Mouse (Mus musculus): ENCODE results near the gene Prdm1. TPM values are rescaled to one million over a fixed set of nuclear protein-coding genes. Genes with fewer than 3 reads are reported as not detected.

The Prdm1 gene
- polyA plus RNA-seq, 1 experiment from 2014 or later, result 7.1 TPM

DNA sequence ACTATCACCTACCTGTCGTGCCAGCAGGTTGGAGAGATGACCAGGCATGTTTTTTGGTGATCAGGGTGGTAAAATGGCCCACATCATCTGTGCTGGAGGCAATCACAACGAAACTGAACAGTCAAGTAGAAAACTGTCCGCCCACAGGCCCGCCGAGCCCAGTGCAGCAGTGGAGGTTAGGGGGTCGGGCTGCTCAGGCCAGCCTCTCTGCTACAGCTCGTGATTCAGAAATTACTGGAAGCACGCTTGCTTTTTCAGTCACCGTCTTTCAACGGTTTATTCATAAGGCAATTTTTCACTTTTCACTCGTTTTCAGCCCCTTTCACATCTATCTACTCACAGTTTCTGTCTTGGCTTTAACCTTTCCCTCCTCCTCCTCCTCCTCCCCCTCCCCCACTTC, 96.1 kb downstream of the Prdm1 start:
- 69% methylated on average over 11 of the region's 11 CpGs for WGBS
- no peaks in the 10 kb centered on the region for H3K4me1 ChIP-seq
- ATAC-seq (ENCODE audit: insufficient number of reproducible peaks, low FRiP score, low TSS enrichment, low read depth), result no peak

DNA sequence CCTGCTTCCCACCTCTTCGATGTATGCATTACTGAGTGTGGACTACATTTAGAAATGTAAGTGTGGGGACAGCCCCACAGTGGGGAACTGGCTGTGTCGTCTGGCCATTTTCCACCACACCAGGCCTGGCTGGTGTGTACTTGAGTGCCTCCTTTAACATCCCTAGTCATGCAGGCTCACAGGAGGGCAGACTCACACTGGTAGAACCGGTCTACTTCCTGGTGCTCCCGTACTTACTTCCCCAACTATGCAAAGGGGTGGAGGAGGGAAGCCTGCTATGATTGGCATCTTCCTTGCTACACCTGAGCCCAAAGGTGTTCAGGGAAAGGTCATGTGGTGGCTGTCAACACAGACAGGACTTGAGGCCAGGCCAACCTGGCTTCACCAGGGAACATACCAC, 96.6 kb downstream of the Prdm1 start:
- Histone ChIP-seq H3K27ac (no peak overlapping the region), H3K36me3 (no peaks in the 10 kb centered on the region), H3K9ac (no peak overlapping the region), H3K9me3 (no peaks in the 10 kb centered on the region), H3K4me1 (no peaks in the 10 kb centered on the region), H3K4me3 (no peak overlapping the region), H3K27me3 (no peaks in the 10 kb centered on the region), H3K4me2 (no peak overlapping the region)
- no peak for ATAC-seq (ENCODE audit: insufficient number of reproducible peaks, low FRiP score, low TSS enrichment, low read depth)
- 81% methylated on average over 4 of the region's 4 CpGs for WGBS

More for the DNA sequence above, 96.1 kb downstream of the Prdm1 start:
- Histone ChIP-seq H3K27ac (no peak overlapping the region), H3K9me3 (no peaks in the 10 kb centered on the region), H3K4me3 (no peak overlapping the region), H3K27me3 (no peaks in the 10 kb centered on the region), H3K36me3 (no peaks in the 10 kb centered on the region), H3K9ac (no peak overlapping the region), H3K4me2 (no peak overlapping the region)

DNA sequence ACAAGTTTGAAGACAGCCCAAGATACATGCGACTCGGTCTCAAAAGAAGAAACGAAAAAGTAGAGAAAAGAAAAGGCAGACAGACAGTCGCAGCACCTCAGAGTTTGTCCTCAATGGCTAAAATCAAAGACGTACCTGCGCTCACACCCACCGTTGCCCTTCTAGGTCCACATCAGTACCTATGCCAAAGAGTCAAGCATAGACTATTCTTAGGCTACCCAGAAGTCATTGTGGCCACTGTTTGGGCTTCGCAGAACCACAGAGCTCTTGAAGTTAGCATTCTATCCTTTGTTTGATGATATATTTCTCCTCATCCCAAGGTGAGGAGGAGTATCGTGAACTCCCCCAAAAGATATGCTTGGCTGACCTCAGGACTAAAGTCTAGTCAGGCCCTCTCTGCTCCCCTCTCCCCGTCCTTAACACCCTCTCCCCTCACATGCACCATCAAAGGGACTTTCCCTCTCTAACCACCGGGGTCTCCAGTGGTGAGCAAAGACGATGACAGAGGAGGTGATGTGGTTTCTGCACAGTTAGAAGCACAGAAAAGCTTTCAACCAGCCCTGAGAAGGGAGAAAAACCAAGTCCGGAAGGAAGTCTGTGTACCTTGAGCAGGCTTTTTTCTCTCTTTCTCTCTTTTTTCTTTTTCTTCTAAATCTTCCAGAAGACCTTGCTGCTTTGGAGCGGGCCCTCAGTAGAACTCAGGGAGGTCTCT, 99.0 kb downstream of the Prdm1 start:
- H3K9ac ChIP-seq, result no peak overlapping the region
- H3K27me3 ChIP-seq, result no peaks in the 10 kb centered on the region
- no peak for ATAC-seq (ENCODE audit: insufficient number of reproducible peaks, low FRiP score, low TSS enrichment, low read depth)
- H3K27ac ChIP-seq, result no peak overlapping the region
- H3K36me3 ChIP-seq, result no peaks in the 10 kb centered on the region
- no peak overlapping the region for H3K4me2 ChIP-seq
- no peak overlapping the region for H3K4me3 ChIP-seq
- no peaks in the 10 kb centered on the region for H3K9me3 ChIP-seq
- no peaks in the 10 kb centered on the region for H3K4me1 ChIP-seq
- 89% methylated on average over 14 of the region's 14 CpGs for WGBS

DNA sequence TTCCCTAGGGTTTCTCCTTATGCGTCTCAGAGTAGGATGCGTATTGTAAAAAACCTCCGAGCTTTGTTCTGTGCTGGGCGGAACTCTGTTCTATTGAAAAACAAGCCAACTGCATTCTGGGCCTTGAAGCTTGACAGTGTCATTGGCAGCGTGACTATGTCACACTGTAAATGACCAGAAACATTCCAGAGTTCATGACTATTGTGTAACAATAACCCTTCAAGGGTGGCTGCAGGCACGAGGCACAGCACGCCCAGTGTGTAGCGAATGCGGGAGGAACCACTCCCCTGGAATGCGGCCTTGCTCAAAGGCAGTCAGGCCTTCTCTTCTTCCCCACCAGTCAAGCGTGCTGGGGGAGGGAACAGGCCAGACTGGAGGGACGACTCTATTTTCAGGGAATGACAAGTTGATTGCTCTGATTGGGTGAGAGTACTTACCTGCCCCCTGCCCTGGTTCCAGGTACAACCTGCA, 100.4 kb downstream of the Prdm1 start:
- no peaks in the 10 kb centered on the region for H3K36me3 ChIP-seq
- H3K27ac ChIP-seq, result no peak overlapping the region
- H3K9ac ChIP-seq, result no peak overlapping the region
- ATAC-seq (ENCODE audit: insufficient number of reproducible peaks, low FRiP score, low TSS enrichment, low read depth), result peak; percentile 64; the same call in 1 of the 2 replicates
- H3K9me3 ChIP-seq, result no peaks in the 10 kb centered on the region
- no peaks in the 10 kb centered on the region for H3K4me1 ChIP-seq
- no peak overlapping the region for H3K4me3 ChIP-seq
- no peaks in the 10 kb centered on the region for H3K27me3 ChIP-seq
- no peak overlapping the region for H3K4me2 ChIP-seq
- 61% methylated on average over 12 of the region's 12 CpGs for WGBS

DNA sequence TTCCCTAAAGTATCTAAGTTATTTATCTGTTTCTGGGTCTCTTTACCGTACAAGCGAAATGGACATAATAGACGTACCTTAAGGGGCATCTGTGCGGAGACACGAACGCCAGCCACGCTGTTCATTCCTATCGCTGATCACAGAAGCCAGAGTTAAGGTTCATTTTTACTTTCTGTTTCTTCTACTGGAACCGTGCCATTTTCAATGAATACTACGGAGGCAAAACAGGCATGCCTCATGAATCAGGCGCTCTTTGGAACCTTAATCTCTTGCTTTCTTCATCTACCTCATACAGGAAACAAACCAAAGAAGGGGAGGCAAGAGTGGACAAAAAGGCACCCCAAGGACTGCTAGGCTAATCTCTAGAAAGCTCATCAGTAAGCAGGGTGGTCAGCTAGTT, 100.9 kb downstream of the Prdm1 start:
- no peaks in the 10 kb centered on the region for H3K9me3 ChIP-seq
- H3K36me3 ChIP-seq, result no peaks in the 10 kb centered on the region
- no peaks in the 10 kb centered on the region for H3K27me3 ChIP-seq
- no peak overlapping the region for H3K27ac ChIP-seq
- no peak overlapping the region for H3K4me2 ChIP-seq
- H3K4me1 ChIP-seq, result no peaks in the 10 kb centered on the region
- no peak overlapping the region for H3K4me3 ChIP-seq
- WGBS, result 80% methylated on average over 11 of the region's 11 CpGs
- no peak overlapping the region for H3K9ac ChIP-seq
- ATAC-seq (ENCODE audit: insufficient number of reproducible peaks, low FRiP score, low TSS enrichment, low read depth), result no peak

GRCm38 (mm10) chr10:44425013-44425412, 103.3 kb downstream of the Prdm1 start:
- H3K27ac ChIP-seq, result no peak overlapping the region
- H3K36me3 ChIP-seq, result no peaks in the 10 kb centered on the region
- H3K4me3 ChIP-seq, result no peak overlapping the region
- ATAC-seq (ENCODE audit: insufficient number of reproducible peaks, low FRiP score, low TSS enrichment, low read depth), result no peak
- no peaks in the 10 kb centered on the region for H3K4me1 ChIP-seq
- no peak overlapping the region for H3K4me2 ChIP-seq
- H3K27me3 ChIP-seq, result no peaks in the 10 kb centered on the region
- 64% methylated on average over 6 of the region's 6 CpGs for WGBS
- no peak overlapping the region for H3K9ac ChIP-seq
- no peaks in the 10 kb centered on the region for H3K9me3 ChIP-seq

- H3K36me3 ChIP-seq, result no peaks in the 10 kb centered on the region
- no peak overlapping the region for H3K27ac ChIP-seq
- 58% methylated on average over 1 of the region's 1 CpGs for WGBS
- H3K4me3 ChIP-seq, result no peak overlapping the region
- H3K9me3 ChIP-seq, result no peaks in the 10 kb centered on the region
- ATAC-seq (ENCODE audit: insufficient number of reproducible peaks, low FRiP score, low TSS enrichment, low read depth), result no peak
- H3K4me2 ChIP-seq, result no peak overlapping the region
- no peaks in the 10 kb centered on the region for H3K4me1 ChIP-seq
- H3K27me3 ChIP-seq, result no peaks in the 10 kb centered on the region
- no peak overlapping the region for H3K9ac ChIP-seq
These were observed 106.4 kb downstream of the Prdm1 start for GRCm38 (mm10) chr10:44421896-44422295.

DNA sequence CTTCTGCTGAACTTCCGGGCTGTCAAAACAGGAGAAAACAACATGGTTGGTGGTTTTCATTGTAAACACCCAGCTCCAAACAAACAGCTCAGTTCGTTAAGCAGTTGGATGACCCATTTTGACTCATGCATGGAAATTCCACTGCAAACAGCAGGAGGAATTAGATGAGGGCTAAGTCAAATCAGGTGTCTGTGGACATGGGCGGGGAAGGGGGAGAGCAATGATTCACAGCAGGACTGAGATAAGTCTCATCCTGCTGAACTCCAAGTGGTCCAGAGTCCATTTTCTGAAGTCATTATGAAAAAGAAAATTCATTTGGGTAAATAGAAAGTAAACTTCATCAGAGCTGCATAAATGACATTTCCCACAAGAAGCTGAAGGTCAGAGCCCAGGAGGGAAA, 108.1 kb downstream of the Prdm1 start:
- no peaks in the 10 kb centered on the region for H3K4me1 ChIP-seq
- no peaks in the 10 kb centered on the region for H3K27me3 ChIP-seq
- 67% methylated on average over 3 of the region's 3 CpGs for WGBS
- no peak overlapping the region for H3K4me3 ChIP-seq
- no peaks in the 10 kb centered on the region for H3K9me3 ChIP-seq
- H3K4me2 ChIP-seq, result no peak overlapping the region
- no peak overlapping the region for H3K9ac ChIP-seq
- no peak for ATAC-seq (ENCODE audit: insufficient number of reproducible peaks, low FRiP score, low TSS enrichment, low read depth)
- no peaks in the 10 kb centered on the region for H3K36me3 ChIP-seq
- H3K27ac ChIP-seq, result no peak overlapping the region

DNA sequence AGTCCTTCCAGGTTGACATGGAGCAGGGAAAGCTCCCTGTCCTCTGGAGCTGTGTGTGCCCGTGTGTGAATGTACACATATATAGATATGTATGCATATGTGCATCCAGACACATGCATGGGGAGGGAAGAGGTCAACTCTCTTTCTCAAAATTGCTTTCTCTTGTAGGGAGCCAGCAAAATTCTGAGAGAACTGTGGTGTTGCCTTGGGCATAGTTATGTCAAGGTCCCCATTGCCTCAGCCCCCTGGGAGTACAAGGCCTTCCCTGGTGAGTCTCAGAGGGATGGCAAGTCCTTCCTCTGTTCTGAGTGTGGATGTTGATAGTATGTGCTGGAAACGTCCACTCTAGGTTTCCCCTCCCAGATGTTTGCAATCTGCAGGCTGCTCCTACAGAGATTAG, 109.4 kb downstream of the Prdm1 start:
- no peak overlapping the region for H3K4me2 ChIP-seq
- no peak overlapping the region for H3K4me3 ChIP-seq
- no peaks in the 10 kb centered on the region for H3K27me3 ChIP-seq
- ATAC-seq (ENCODE audit: insufficient number of reproducible peaks, low FRiP score, low TSS enrichment, low read depth), result no peak
- no peaks in the 10 kb centered on the region for H3K4me1 ChIP-seq
- 51% methylated on average over 2 of the region's 2 CpGs for WGBS
- H3K36me3 ChIP-seq, result no peaks in the 10 kb centered on the region
- no peaks in the 10 kb centered on the region for H3K9me3 ChIP-seq
- no peak overlapping the region for H3K9ac ChIP-seq
- no peak overlapping the region for H3K27ac ChIP-seq

- Histone ChIP-seq H3K9ac (no peak overlapping the region), H3K4me3 (no peak overlapping the region), H3K27ac (no peak overlapping the region), H3K36me3 (no peaks in the 10 kb centered on the region), H3K27me3 (no peaks in the 10 kb centered on the region), H3K4me1 (no peaks in the 10 kb centered on the region), H3K9me3 (no peaks in the 10 kb centered on the region), H3K4me2 (no peak overlapping the region)
- ATAC-seq (ENCODE audit: insufficient number of reproducible peaks, low FRiP score, low TSS enrichment, low read depth), result no peak
- 82% methylated on average over 3 of the region's 3 CpGs for WGBS
These were observed 112.7 kb downstream of the Prdm1 start for GRCm38 (mm10) chr10:44415576-44415975.

DNA sequence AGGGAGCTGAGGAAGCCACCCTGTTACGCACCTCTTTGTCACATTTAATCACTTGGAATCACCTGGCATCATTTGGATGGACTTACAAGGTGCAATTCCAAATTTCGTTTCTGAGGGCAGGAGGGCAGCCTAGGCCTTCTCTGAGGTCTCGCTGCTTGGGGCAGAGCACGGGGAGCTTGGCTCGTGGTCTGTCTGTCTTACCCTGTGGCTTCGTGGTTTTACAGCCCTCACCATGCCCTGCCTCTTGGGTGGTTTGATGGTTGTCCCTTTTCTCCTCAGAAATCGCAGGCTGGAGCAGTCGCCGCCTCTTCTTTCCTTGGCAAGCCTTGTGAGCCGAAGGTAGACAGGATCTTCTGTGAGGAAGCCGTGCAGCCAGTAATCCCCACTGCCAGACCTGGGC, 118.3 kb downstream of the Prdm1 start:
- Histone ChIP-seq H3K4me3 (no peak overlapping the region), H3K36me3 (no peaks in the 10 kb centered on the region), H3K9me3 (no peaks in the 10 kb centered on the region), H3K4me1 (peaks cover 10% of the 10 kb centered on the region), H3K27ac (no peak overlapping the region), H3K9ac (no peak overlapping the region), H3K4me2 (no peak overlapping the region), H3K27me3 (no peaks in the 10 kb centered on the region)
- ATAC-seq (ENCODE audit: insufficient number of reproducible peaks, low FRiP score, low TSS enrichment, low read depth), result no peak
- whole genome bisulfite sequencing, result 60% methylated on average over 11 of the region's 11 CpGs

GRCm38 (mm10) chr10:44409054-44409453, 119.2 kb downstream of the Prdm1 start:
- Histone ChIP-seq H3K27me3 (no peaks in the 10 kb centered on the region), H3K36me3 (no peaks in the 10 kb centered on the region), H3K9ac (no peak overlapping the region), H3K27ac (no peak overlapping the region), H3K9me3 (no peaks in the 10 kb centered on the region), H3K4me1 (peaks cover 10% of the 10 kb centered on the region), H3K4me2 (no peak overlapping the region), H3K4me3 (no peak overlapping the region)
- no peak for ATAC-seq (ENCODE audit: insufficient number of reproducible peaks, low FRiP score, low TSS enrichment, low read depth)
- WGBS, result 28% methylated on average over 10 of the region's 10 CpGs

DNA sequence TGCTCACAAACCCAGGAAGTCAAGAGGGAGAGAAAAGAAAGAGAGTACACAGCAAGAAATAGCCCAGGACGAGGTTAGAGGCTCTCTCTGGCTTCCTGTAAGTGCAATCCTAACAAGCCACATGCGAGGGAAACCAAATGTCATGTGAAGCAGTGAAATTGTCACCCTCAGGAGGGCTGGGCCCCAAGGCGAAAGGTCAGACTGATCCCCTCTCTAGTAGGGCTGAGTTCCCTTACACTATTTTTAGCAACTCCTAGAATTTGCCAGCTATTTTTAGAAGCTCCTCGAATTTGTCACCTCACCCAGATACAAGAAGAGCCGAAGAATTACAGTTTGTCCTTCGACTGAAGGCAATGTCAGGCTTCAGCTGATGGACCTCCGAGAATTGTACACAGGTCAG, 124.9 kb downstream of the Prdm1 start:
- no peaks in the 10 kb centered on the region for H3K36me3 ChIP-seq
- 65% methylated on average over 7 of the region's 7 CpGs for WGBS
- no peak overlapping the region for H3K9ac ChIP-seq
- no peaks in the 10 kb centered on the region for H3K9me3 ChIP-seq
- H3K4me3 ChIP-seq, result no peak overlapping the region
- H3K4me1 ChIP-seq, result 0 out of 2 replicates have a peak, but pooled peaks cover 6% of the 10 kb centered on the region
- ATAC-seq (ENCODE audit: insufficient number of reproducible peaks, low FRiP score, low TSS enrichment, low read depth), result no peak
- H3K27ac ChIP-seq, result no peak overlapping the region
- H3K27me3 ChIP-seq, result no peaks in the 10 kb centered on the region
- no peak overlapping the region for H3K4me2 ChIP-seq
